Mouse (Mus musculus): ENCODE results near the gene Tfdp1. TPM values are rescaled to one million over a fixed set of nuclear protein-coding genes. Genes with fewer than 3 reads are reported as not detected.

Tfdp1 gene
- polyA plus RNA-seq, 1 experiment, result 22.7 TPM

DNA sequence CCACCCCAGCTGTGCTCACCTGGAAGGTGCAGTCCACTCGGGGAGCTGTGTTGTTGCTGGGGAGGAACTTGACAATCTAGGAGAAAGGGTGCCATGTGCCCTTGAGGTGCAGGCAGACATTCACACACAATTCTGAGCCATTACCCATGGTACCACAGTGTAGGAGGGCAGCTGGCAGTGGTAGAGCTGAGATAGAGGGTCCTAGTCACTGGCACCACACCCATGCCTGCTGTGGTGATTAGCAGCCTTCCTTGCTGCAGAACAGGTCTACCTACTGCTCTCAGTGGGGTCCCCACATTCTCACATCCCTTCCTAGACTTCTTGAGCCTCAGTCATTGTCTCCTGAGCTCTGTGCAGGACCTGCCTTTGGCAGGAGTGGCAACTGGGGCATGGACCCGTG is 50.2 kb downstream of the Tfdp1 start:
- WGBS, result 32% methylated on average over 2 of the region's 2 CpGs
- H3K4me1 ChIP-seq (ENCODE audit: control insufficient read depth, insufficient read depth, insufficient read length, low read length), result no peaks in the 10 kb centered on the region
- H3K27ac ChIP-seq (ENCODE audit: insufficient read depth, low read depth, low read length), result no peak overlapping the region
- H3K36me3 ChIP-seq (ENCODE audit: control insufficient read depth, insufficient read depth, low read length), result no peaks in the 10 kb centered on the region
- H3K27me3 ChIP-seq (ENCODE audit: control insufficient read depth, insufficient read depth, low read length), result no peaks in the 10 kb centered on the region
- no peak for TF ChIP-seq POLR2A (IDR thresholded peaks at IDR 0.05; ENCODE audit: low read depth, low read length)
- TF ChIP-seq CTCF (IDR thresholded peaks at IDR 0.05; ENCODE audit: extremely low read depth, insufficient read length, insufficient replicate concordance, low read depth, low read length), result no peak
- no peak overlapping the region for H3K4me3 ChIP-seq (ENCODE audit: low read depth, low read length)

DNA sequence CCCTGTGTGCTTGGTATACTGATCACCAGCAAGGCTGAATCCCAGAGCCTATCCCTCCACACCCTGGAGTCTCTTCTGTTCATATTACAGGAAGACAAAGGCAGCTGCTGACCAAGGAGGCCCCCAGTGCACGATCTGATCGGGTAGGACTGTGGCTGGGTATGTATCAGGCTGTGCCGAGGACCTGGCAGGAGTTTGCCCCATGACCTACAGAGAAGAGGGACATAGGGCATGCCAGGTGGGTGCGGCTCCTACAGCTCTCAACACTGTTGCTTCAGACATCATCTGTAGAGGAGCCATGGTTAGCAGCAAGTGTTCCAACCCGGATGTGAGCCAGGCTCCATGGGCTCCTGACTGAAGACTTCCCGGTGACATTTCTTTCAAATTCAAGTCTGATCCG is 55.3 kb downstream of the Tfdp1 start:
- 60% methylated on average over 7 of the region's 7 CpGs for WGBS
- H3K4me1 ChIP-seq (ENCODE audit: control insufficient read depth, insufficient read depth, insufficient read length, low read length), result no peaks in the 10 kb centered on the region
- H3K36me3 ChIP-seq (ENCODE audit: control insufficient read depth, insufficient read depth, low read length), result no peaks in the 10 kb centered on the region
- no peak overlapping the region for H3K27ac ChIP-seq (ENCODE audit: insufficient read depth, low read depth, low read length)
- TF ChIP-seq POLR2A (IDR thresholded peaks at IDR 0.05; ENCODE audit: low read depth, low read length), result no peak
- no peak for TF ChIP-seq CTCF (IDR thresholded peaks at IDR 0.05; ENCODE audit: extremely low read depth, insufficient read length, insufficient replicate concordance, low read depth, low read length)
- no peaks in the 10 kb centered on the region for H3K27me3 ChIP-seq (ENCODE audit: control insufficient read depth, insufficient read depth, low read length)
- H3K4me3 ChIP-seq (ENCODE audit: low read depth, low read length), result no peak overlapping the region

DNA sequence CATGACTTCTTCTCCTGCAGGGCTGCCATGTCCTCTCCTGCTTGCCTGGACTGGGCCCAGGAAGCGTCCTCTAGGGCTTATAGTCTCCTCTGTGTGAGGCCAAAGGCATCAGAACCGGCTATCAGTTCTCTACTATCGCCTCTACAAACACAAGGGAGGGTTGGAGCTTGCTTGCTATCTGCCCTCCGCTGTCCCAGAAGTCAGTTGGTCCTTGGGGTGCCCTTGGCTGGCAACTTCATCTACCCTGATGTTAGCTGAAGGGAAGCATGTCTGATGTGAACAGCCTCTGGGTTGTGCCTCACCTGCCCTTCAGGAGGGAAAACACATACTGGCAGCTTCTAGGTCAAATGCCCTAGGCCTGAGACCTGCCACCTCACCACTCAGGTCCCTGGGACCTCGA is 58.2 kb downstream of the Tfdp1 start, which contains the start of gene Atp4b:
TSS of gene Atp4b (minus strand) at position 101 of the 400 bp plus-strand sequence.
- Histone ChIP-seq H3K27ac (ENCODE audit: insufficient read depth, low read depth, low read length) (no peak within 1 kb of the TSS), H3K4me1 (ENCODE audit: control insufficient read depth, insufficient read depth, insufficient read length, low read length) (no peaks in the 10 kb centered on the region), H3K36me3 (ENCODE audit: control insufficient read depth, insufficient read depth, low read length) (no peaks in the 10 kb centered on the region), H3K27me3 (ENCODE audit: control insufficient read depth, insufficient read depth, low read length) (no peaks in the 10 kb centered on the region), H3K4me3 (ENCODE audit: low read depth, low read length) (no peak within 1 kb of the TSS)
- WGBS, result 73% methylated on average over 5 of the region's 5 CpGs
- no peak for TF ChIP-seq POLR2A (IDR thresholded peaks at IDR 0.05; ENCODE audit: low read depth, low read length)

DNA sequence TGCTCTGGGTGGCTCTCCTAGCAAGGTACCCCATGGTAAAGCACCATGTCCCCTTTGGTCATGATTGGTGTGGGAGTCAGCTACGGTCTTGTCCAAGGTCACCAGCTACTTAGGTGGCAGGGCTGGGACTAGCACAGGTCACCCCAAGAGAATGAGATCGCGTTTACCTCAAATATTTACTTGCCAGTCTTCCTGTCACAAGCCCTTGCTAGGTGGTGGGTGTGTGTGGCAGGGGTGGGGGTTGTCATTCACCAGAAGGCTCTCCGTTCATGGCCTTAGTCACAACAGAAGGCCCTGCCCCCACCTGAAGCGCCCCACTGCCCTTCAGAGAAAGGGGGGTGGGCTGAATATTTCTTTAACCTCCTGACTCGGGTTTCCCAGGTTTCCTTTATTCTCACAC is 65.0 kb downstream of the Tfdp1 start:
- H3K36me3 ChIP-seq (ENCODE audit: control insufficient read depth, insufficient read depth, low read length), result no peaks in the 10 kb centered on the region
- no peaks in the 10 kb centered on the region for H3K4me1 ChIP-seq (ENCODE audit: control insufficient read depth, insufficient read depth, insufficient read length, low read length)
- H3K27ac ChIP-seq (ENCODE audit: insufficient read depth, low read depth, low read length), result no peak overlapping the region
- WGBS, result 36% methylated on average over 6 of the region's 6 CpGs
- TF ChIP-seq POLR2A (IDR thresholded peaks at IDR 0.05; ENCODE audit: low read depth, low read length) (no peak), CTCF (IDR thresholded peaks at IDR 0.05; ENCODE audit: extremely low read depth, insufficient read length, insufficient replicate concordance, low read depth, low read length) (no peak)
- no peak overlapping the region for H3K4me3 ChIP-seq (ENCODE audit: low read depth, low read length)
- H3K27me3 ChIP-seq (ENCODE audit: control insufficient read depth, insufficient read depth, low read length), result peaks cover 3% of the 10 kb centered on the region; the same call in 1 of the 2 replicates

DNA sequence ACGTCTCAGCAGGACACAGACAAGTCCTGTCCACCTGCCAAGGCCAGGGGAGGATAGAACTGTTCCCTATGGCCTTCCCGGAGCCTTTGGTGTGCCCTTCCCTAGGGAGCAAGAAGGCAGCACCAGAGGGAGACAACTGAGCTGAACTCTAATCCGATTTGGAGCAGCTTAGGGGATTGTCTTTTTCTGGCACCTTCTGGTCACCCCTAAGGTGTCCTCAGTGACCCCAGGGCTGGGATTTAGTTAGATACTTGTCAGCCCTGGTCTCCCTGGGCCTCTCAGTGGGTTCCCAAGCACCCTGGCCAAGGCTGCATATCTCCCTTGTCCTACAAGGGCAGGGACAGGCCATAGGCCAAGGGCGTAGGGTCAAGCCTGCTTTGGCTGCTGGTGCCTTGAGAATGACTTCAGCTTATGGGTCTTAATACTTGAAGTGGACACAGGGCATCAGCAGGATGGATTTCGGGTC is 66.1 kb downstream of the Tfdp1 start, which contains the start of gene Grk1:
TSS of gene Grk1 (plus strand) at position 416 of the 466 bp plus-strand sequence.
- Histone ChIP-seq H3K4me1 (ENCODE audit: control insufficient read depth, insufficient read depth, insufficient read length, low read length) (no peaks in the 10 kb centered on the region), H3K36me3 (ENCODE audit: control insufficient read depth, insufficient read depth, low read length) (no peaks in the 10 kb centered on the region), H3K27ac (ENCODE audit: insufficient read depth, low read depth, low read length) (no peak within 1 kb of the TSS), H3K27me3 (ENCODE audit: control insufficient read depth, insufficient read depth, low read length) (peaks cover 3% of the 10 kb centered on the region; the same call in 1 of the 2 replicates), H3K4me3 (ENCODE audit: low read depth, low read length) (no peak within 1 kb of the TSS)
- 73% methylated on average over 5 of the region's 5 CpGs for WGBS
- TF ChIP-seq CTCF (IDR thresholded peaks at IDR 0.05; ENCODE audit: extremely low read depth, insufficient read length, insufficient replicate concordance, low read depth, low read length) (no peak), POLR2A (IDR thresholded peaks at IDR 0.05; ENCODE audit: low read depth, low read length) (no peak)

DNA sequence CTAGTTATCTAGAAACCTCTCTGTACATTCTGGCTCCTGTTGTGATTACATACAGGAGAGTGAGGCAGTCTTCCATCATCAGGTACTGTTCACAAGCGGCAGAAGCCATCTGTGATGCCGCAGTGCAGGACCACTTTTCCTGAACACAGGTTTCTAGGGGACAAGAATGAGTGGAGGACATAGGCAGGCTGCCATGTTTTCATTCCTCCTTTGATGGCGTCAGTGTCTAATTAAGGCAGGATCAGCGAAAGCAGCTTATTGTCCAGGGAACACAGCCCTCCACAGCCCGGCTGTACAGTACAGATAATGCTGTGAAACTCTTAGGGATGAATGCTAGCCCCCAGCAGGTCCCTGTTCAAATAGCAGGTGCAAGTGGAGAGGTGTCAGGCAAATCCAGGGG is 67.5 kb downstream of the Tfdp1 start:
- H3K36me3 ChIP-seq (ENCODE audit: control insufficient read depth, insufficient read depth, low read length), result no peaks in the 10 kb centered on the region
- H3K27me3 ChIP-seq (ENCODE audit: control insufficient read depth, insufficient read depth, low read length), result peaks cover 3% of the 10 kb centered on the region; the same call in 1 of the 2 replicates
- no peak overlapping the region for H3K27ac ChIP-seq (ENCODE audit: insufficient read depth, low read depth, low read length)
- H3K4me1 ChIP-seq (ENCODE audit: control insufficient read depth, insufficient read depth, insufficient read length, low read length), result no peaks in the 10 kb centered on the region
- WGBS, result 82% methylated on average over 5 of the region's 5 CpGs
- H3K4me3 ChIP-seq (ENCODE audit: low read depth, low read length), result no peak overlapping the region
- TF ChIP-seq CTCF (IDR thresholded peaks at IDR 0.05; ENCODE audit: extremely low read depth, insufficient read length, insufficient replicate concordance, low read depth, low read length), result no peak
- no peak for TF ChIP-seq POLR2A (IDR thresholded peaks at IDR 0.05; ENCODE audit: low read depth, low read length)

DNA sequence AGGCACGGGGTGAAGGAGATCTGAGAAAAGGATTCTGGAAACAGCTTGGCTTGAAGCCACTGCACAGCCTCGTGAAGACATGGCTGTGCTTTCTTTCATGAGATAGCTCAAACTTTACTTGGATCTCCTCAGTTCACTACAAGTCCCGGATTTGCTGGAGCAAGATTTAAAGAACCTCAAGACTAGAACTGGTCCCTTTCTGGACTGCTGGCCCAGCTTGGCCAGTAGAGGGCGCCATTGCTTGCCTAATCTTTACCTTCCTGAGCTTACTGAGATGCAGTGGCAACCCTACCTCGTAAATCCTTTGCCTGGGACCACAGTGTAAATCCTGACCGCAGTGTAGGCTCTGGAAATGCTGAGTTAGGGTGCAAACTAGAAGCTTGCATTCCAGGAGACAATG is 73.0 kb downstream of the Tfdp1 start:
- Histone ChIP-seq H3K4me1 (ENCODE audit: control insufficient read depth, insufficient read depth, insufficient read length, low read length) (no peaks in the 10 kb centered on the region; the same call in 1 of the 2 replicates), H3K27ac (ENCODE audit: insufficient read depth, low read depth, low read length) (no peak overlapping the region), H3K27me3 (ENCODE audit: control insufficient read depth, insufficient read depth, low read length) (no peaks in the 10 kb centered on the region), H3K36me3 (ENCODE audit: control insufficient read depth, insufficient read depth, low read length) (no peaks in the 10 kb centered on the region), H3K4me3 (ENCODE audit: low read depth, low read length) (no peak overlapping the region)
- 22% methylated on average over 6 of the region's 6 CpGs for whole genome bisulfite sequencing
- TF ChIP-seq CTCF (IDR thresholded peaks at IDR 0.05; ENCODE audit: extremely low read depth, insufficient read length, insufficient replicate concordance, low read depth, low read length), result peak; percentile 92; the same call in 1 of the 2 replicates
- no peak for TF ChIP-seq POLR2A (IDR thresholded peaks at IDR 0.05; ENCODE audit: low read depth, low read length)

Data from small intestine, adult 2 months (tissue).